Mouse (Mus musculus) erythroblast, embryonic 14.5 days (primary cell): ENCODE measurements around the gene Rad51b. TPM values are rescaled to one million over a fixed set of nuclear protein-coding genes. Genes with fewer than 3 reads are reported as not detected.

ENCODE experiments used
- H3K27me3 ChIP-seq: 2 replicates; pipeline ENCODE4 v1.6.1; 2012; ENCODE audit warnings: inconsistent platforms; ENCODE audit not compliant: control insufficient read depth
- H3K36me3 ChIP-seq: 2 replicates; pipeline ENCODE4 v1.6.1; 2012; ENCODE audit warnings: mild to moderate bottlenecking, inconsistent platforms; ENCODE audit not compliant: control insufficient read depth
- H3K4me1 ChIP-seq: 2 replicates; pipeline ENCODE4 v1.6.1; 2012; ENCODE audit warnings: inconsistent platforms; ENCODE audit not compliant: control insufficient read depth
- H3K4me3 ChIP-seq: replicated peaks from 2 replicates; pipeline ENCODE3; 2012; ENCODE audit warnings: moderate library complexity, mild to moderate bottlenecking, inconsistent platforms
- H3K9me3 ChIP-seq: 2 replicates; pipeline ENCODE4 v1.6.1; 2012; ENCODE audit warnings: low read length, inconsistent platforms, mixed read lengths; ENCODE audit not compliant: control insufficient read depth
- GATA1 ChIP-seq: IDR thresholded peaks from 2 replicates; pipeline ENCODE4 v1.6.1; 2012; ENCODE audit warnings: low read length, inconsistent platforms, mixed read lengths
- TAL1 ChIP-seq: IDR thresholded peaks from 3 replicates; pipeline ENCODE4 v1.6.1; 2012; ENCODE audit warnings: low read length, inconsistent platforms, mixed read lengths
- polyA plus RNA-seq: library from polyadenylated mRNA; stranded (reverse); fragments of >175 nt; gene quantifications from 2 replicates; pipeline ENCODE4 v1.2.3, GENCODE M21; 2012

The Rad51b gene
- polyA plus RNA-seq, 1 experiment = 0.06 TPM

- H3K36me3 ChIP-seq = no peaks in the 10 kb centered on the region
- no peak overlapping the region for H3K4me3 ChIP-seq
- H3K4me1 ChIP-seq = no peaks in the 10 kb centered on the region
- no peaks in the 10 kb centered on the region for H3K9me3 ChIP-seq
- H3K27me3 ChIP-seq = no peaks in the 10 kb centered on the region
- no peak for TF ChIP-seq TAL1
- no peak for TF ChIP-seq GATA1
Measured at GRCm38 (mm10) chr12:79796823-79797821, 500.0 kb downstream of the Rad51b start.

- Histone ChIP-seq H3K4me1 (no peaks in the 10 kb centered on the region), H3K27me3 (no peaks in the 10 kb centered on the region), H3K36me3 (no peaks in the 10 kb centered on the region), H3K9me3 (no peaks in the 10 kb centered on the region), H3K4me3 (no peak overlapping the region)
- TF ChIP-seq GATA1 (no peak), TAL1 (no peak)
Measured at GRCm38 (mm10) chr12:79798488-79798887, 501.4 kb downstream of the Rad51b start.

- Histone ChIP-seq H3K4me1 (no peaks in the 10 kb centered on the region), H3K9me3 (no peaks in the 10 kb centered on the region), H3K36me3 (no peaks in the 10 kb centered on the region), H3K4me3 (no peak overlapping the region), H3K27me3 (no peaks in the 10 kb centered on the region)
- no peak for TF ChIP-seq TAL1
Measured at GRCm38 (mm10) chr12:79799370-79799769, 502.3 kb downstream of the Rad51b start.

- no peaks in the 10 kb centered on the region; the same call in 1 of the 2 replicates for H3K36me3 ChIP-seq
- H3K4me3 ChIP-seq = no peak overlapping the region
- no peaks in the 10 kb centered on the region for H3K4me1 ChIP-seq
- H3K27me3 ChIP-seq = no peaks in the 10 kb centered on the region
- H3K9me3 ChIP-seq = no peaks in the 10 kb centered on the region
- TF ChIP-seq GATA1 = no peak
- TF ChIP-seq TAL1 = no peak
Measured at GRCm38 (mm10) chr12:79803670-79804069, 506.6 kb downstream of the Rad51b start.

DNA sequence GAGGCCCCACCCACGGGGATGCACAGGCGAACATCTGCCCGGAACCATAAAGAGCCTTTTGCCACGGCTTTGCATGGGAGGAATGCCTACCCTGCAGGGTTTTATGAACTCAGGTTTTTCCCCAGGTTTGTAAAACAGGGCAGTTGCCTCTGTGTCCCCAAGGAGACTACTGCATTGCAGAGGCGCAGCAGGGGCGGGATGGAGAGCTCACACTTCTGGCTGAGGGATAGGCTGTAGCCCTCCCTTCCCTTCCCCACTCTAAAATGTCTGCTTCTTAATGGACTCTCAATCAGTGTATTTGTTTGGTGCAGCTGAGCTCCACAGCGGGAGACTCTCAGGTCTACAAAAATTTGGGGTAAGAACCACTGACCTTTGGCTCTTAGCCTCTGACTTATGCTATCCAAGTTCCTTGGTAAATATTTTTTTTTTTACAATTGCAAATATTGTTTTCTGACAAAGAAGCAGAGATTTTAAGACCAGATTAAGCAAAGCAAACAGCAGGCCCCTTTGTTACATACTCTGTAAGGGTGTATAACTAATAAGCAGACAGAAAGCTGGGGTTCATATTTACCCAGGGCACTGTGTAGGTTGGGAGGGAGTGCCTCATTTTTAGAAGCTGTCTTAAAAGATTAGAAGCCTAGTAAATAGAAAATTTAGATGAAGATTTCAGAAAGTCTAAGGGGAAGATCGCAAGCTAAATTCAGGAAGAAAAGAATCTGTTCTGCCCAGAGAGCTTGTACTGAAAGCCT lies 507.9 kb downstream of the Rad51b start:
- Histone ChIP-seq H3K27me3 (no peaks in the 10 kb centered on the region), H3K9me3 (no peaks in the 10 kb centered on the region), H3K36me3 (no peaks in the 10 kb centered on the region; the same call in 1 of the 2 replicates), H3K4me3 (no peak overlapping the region), H3K4me1 (no peaks in the 10 kb centered on the region)
- TF ChIP-seq GATA1 = no peak
- TF ChIP-seq TAL1 = no peak

GRCm38 (mm10) chr12:79806990-79807389 lies 509.9 kb downstream of the Rad51b start:
- H3K27me3 ChIP-seq = no peaks in the 10 kb centered on the region
- H3K36me3 ChIP-seq = no peaks in the 10 kb centered on the region; the same call in 1 of the 2 replicates
- H3K4me1 ChIP-seq = no peaks in the 10 kb centered on the region
- TF ChIP-seq TAL1 (no peak), GATA1 (no peak)
- no peak overlapping the region for H3K4me3 ChIP-seq
- H3K9me3 ChIP-seq = no peaks in the 10 kb centered on the region

DNA sequence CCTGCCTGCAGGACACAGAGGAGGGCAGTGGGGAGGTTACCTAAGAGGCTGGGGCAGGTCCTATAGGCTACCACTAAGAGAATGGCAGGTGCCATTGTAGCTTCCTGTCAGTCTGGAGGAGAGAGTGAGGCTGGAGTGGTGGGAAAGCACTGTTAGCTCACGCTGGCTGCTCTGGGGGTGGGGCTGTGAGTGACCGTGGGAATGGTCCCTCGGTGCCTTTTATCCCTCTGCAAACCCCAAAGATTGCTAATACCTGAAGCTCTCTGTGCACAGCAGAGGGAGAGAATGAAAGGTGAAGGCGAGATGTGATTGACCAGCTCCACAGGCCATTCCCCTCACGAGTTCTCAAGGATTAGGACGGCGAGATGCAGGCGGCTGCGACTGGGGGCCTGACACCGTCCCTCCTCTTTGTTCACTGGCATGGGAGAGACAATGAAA lies 510.3 kb downstream of the Rad51b start:
- Histone ChIP-seq H3K36me3 (no peaks in the 10 kb centered on the region; the same call in 1 of the 2 replicates), H3K27me3 (no peaks in the 10 kb centered on the region), H3K4me1 (no peaks in the 10 kb centered on the region), H3K4me3 (no peak overlapping the region), H3K9me3 (no peaks in the 10 kb centered on the region)
- TF ChIP-seq TAL1 (no peak), GATA1 (no peak)

DNA sequence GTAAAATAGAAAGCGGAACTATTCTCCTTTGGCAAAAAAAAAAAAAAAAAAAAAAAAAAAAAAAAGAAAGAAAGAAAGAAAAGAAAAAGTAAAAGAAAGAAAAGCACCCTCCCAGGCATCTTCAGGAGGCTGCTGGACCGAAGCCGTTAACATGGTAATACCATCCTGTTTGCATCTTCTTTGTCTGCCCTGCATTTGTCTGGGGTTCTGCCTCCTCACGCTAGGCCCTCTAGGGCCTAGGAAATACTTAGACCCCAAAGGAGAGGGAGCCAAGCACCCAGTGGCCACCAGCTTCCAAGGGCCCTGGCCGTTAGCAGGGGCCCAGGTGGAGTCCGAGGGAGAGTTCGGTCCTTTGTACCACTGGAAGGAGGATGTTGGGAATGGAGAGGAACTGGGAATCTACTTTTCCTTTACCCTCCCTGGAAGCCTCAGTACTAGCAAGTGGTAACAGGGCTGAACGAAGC lies 510.9 kb downstream of the Rad51b start:
- no peaks in the 10 kb centered on the region; the same call in 1 of the 2 replicates for H3K36me3 ChIP-seq
- H3K4me3 ChIP-seq = no peak overlapping the region
- H3K9me3 ChIP-seq = no peaks in the 10 kb centered on the region
- H3K4me1 ChIP-seq = no peaks in the 10 kb centered on the region
- TF ChIP-seq TAL1 (no peak), GATA1 (no peak)
- H3K27me3 ChIP-seq = no peaks in the 10 kb centered on the region

DNA sequence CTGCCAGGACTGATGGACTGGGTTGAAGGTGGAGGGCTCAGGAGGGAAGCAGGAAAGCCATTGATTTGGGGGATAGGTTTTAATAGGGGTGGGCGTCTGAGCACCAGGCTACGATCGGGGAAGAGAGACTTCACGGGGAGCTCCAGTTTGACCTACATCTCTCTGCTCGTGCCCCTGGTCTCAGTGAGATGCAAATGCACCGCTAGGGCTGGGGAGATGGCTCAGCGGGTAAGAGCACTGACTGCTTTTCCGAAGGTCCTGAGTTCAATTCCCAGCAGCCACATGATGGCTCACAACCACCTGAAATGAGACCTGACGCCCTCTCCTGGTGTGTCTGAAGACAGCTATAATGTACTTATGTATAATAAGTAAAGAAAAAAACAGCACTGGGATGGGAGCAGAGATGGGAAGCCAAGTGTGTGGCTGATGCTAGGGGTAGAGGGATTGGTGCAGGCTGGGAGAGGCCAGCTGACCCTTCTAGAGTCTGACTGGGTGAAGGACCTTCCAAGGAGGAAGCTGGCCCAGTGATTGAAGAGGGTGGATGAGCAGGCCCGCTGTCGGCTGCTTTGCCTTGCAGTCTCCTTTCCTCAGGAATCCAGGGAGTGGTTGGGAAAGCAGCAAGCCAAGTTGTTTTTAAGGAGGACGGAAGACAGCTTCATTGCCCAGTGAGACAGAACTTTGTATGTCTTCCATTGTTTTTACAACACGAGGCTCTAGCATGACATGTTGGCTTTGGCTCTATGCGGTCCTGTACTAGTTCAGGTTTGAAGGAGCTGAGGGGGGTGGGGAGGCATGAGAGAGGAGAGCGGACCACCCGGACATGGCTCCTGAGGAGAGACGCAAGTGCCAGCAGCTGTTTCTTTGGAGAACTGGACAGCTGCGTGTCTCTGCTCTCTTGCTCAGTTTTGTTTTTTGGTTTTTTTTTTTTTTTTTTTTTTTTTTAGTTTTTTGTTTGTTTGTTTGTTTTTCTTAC lies 511.6 kb downstream of the Rad51b start:
- Histone ChIP-seq H3K27me3 (no peaks in the 10 kb centered on the region), H3K4me3 (no peak overlapping the region), H3K36me3 (no peaks in the 10 kb centered on the region; the same call in 1 of the 2 replicates), H3K4me1 (no peaks in the 10 kb centered on the region), H3K9me3 (no peaks in the 10 kb centered on the region)
- TF ChIP-seq TAL1 (no peak), GATA1 (no peak)
